Mouse (Mus musculus): ENCODE results near the gene Plpp6. TPM values are rescaled to one million over a fixed set of nuclear protein-coding genes. Genes with fewer than 3 reads are reported as not detected.

Gene Plpp6
- total RNA-seq (2023): 1 to 10 TPM; 8.5 to 9.0 TPM

GRCm38 (mm10) chr19:28963842-28964551, at the start of gene Plpp6:
TSS of gene Plpp6 (plus strand) at chr19:28963953.

DNA sequence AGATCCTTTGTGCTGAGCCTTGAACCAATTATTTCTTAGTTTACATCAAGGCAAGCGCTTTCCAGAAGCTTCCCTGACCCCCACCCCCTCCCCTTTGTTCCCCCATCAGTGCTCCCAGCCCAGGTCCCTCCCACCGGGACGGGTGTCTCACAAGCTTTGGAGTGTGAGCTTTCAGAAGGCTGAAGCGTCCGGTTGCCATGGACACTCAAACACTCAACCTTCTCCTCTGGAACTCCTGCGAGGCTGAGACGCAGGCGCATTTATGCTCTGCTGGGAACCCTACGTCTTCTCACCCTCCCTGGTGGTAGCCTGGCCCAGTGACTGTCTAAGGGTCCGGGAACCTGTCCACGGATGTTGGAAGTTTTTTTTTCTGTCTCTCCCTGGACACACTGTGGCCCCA, 3.9 kb downstream of the Plpp6 start, which contains the start of gene 4430402I18Rik:
4430402I18Rik (minus strand) TSS at position 149 of the 400 bp plus-strand sequence.

GRCm38 (mm10) chr19:28990194-28990589, 26.4 kb downstream of the Plpp6 start, which contains the start of gene Cdc37l1:
TSS of gene Cdc37l1 (plus strand) at chr19:28990352.

Other genes starting within 250 kb of the Plpp6 start
- gene Slc1a1, start 128.9 kb upstream of the Plpp6 start, total RNA-seq (2023): not detected
- not detected for gene 4430402I18Rik, start 3.8 kb downstream of the Plpp6 start, total RNA-seq (2023)
- gene Cdc37l1, start 26.4 kb downstream of the Plpp6 start, total RNA-seq (2023): 10 to 100 TPM; 24.4 to 29.8 TPM
- 10 to 100 TPM; 21.3 to 26.0 TPM for gene Ak3, start 84.0 kb downstream of the Plpp6 start, total RNA-seq (2023)
- 10 to 100 TPM in 1 of 2 experiments, 1 to 10 TPM in 1; 9.2 to 11.5 TPM for gene Rcl1, start 137.4 kb downstream of the Plpp6 start, total RNA-seq (2023)